Mouse (Mus musculus) ES-E14 (cell line): Measurements from ENCODE around the gene Lin28a.

Experiments
- HCFC1 ChIP-seq: IDR thresholded peaks from 2 replicates; pipeline ENCODE4 v1.6.1; 2012; ENCODE audit warnings: low read length, inconsistent platforms, borderline replicate concordance; ENCODE audit not compliant: insufficient read depth
- MAFK ChIP-seq: IDR thresholded peaks from 2 replicates; pipeline ENCODE4 v1.6.1; 2014; ENCODE audit warnings: mild to moderate bottlenecking, low read depth, low read length, inconsistent platforms; ENCODE audit not compliant: insufficient read depth
- ZC3H11A ChIP-seq: IDR thresholded peaks from 2 replicates; pipeline ENCODE4 v1.6.1; 2012; ENCODE audit warnings: low read depth, mild to moderate bottlenecking, inconsistent platforms, low read length, borderline replicate concordance
- ZNF384 ChIP-seq: IDR thresholded peaks from 2 replicates; pipeline ENCODE4 v1.6.1; 2012; ENCODE audit warnings: low read depth, low read length, inconsistent platforms

GRCm38 (mm10) chr4:133980496-133980895, 38.1 kb downstream of the Lin28a start:
- TF ChIP-seq MAFK (no peak), ZNF384 (no peak), ZC3H11A (no peak), HCFC1 (no peak)
